Mouse (Mus musculus) limb, embryonic 10.5 days (tissue): ENCODE results near the gene Relch. TPM values are rescaled to one million over a fixed set of nuclear protein-coding genes. Genes with fewer than 3 reads are reported as not detected.
A peak's percentile ranks its signal among the peaks of the same experiment; 100 is the strongest.

Source experiments
- DNase-seq: peaks from one replicate; pipeline ENCODE4 v3.0.0-alpha.2; 2017; ENCODE audit warnings: low spot score
- H3K27ac ChIP-seq: fragments of 300-500 bp; sonication (generic); 2 replicates; pipeline ENCODE4 v1.5.1; 2016; ENCODE audit warnings: mild to moderate bottlenecking
- H3K27me3 ChIP-seq: fragments of 300-500 bp; sonication (generic); 2 replicates; pipeline ENCODE4 v1.6.1; 2016; ENCODE audit warnings: low read depth, mild to moderate bottlenecking; ENCODE audit not compliant: poor library complexity, severe bottlenecking
- H3K36me3 ChIP-seq: fragments of 300-500 bp; sonication (generic); 2 replicates; pipeline ENCODE4 v1.6.1; 2016; ENCODE audit warnings: mild to moderate bottlenecking, moderate library complexity
- H3K4me1 ChIP-seq: fragments of 300-500 bp; sonication (generic); 2 replicates; pipeline ENCODE4 v1.6.1; 2016
- H3K4me3 ChIP-seq: fragments of 300-500 bp; sonication (generic); 2 replicates; pipeline ENCODE4 v1.5.1; 2016; ENCODE audit warnings: mild to moderate bottlenecking, moderate library complexity
- H3K9me3 ChIP-seq: fragments of 300-500 bp; sonication (generic); replicated peaks from 2 replicates; pipeline ENCODE4 v1.6.1; 2016; ENCODE audit warnings: mild to moderate bottlenecking
- WGBS: fragments of 180-500 bp; shearing (Covaris S2); methylation state at CpG from one replicate; pipeline ENCODE4 v1.1.7; 2016; 5-methylcytosine and 5-hydroxymethylcytosine counted together
- polyA plus RNA-seq: library from polyadenylated mRNA; unstranded; fragments of >200 nt; fragmentation: Nextera tagmentation; extraction: Ambion mirVana; gene quantifications from 2 replicates; pipeline ENCODE4 v1.2.1, GENCODE M21; 2016

Relch gene
- polyA plus RNA-seq, 1 experiment from 2014 or later = 22.4 TPM

DNA sequence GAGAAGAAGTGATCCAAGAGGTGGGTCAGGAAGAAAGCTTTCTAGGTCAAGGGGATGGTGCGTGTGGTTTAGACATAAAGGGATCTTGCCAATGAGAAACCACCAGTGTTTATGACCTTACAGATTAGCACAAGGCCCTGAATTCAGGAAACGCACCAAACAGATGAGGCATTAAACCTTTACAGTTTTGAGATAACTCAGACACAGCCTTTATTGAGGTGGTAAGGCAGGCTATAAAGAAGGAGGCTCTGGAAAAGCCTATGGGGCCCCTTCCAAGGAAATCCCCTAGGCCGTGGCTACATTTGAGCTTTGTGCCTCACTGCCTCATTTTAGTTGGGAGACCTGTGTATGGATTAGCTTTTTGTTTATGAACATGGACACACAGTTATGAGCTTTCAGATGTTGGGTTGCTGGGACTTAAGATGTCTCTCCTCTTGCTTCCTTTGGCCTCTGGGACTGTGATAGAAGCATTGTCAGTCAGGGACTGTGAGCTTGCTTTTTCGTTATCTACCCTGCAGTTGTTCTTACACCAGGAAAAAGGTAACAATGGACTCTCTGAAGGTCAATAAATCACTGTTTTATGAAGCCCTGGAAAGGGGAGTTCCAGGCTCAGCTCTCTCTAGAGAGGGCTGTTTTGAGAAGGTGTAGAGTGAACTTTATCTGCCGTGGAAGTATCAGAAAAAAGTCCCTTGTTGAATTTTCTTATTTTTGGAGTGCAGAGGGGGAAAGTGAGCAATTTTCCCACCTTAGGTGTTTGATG is 120.8 kb downstream of the Relch start:
- no peak for DNase-seq
- Histone ChIP-seq H3K27me3 (peaks cover 38% of the 10 kb centered on the region), H3K9me3 (no peaks in the 10 kb centered on the region), H3K27ac (no peak overlapping the region), H3K36me3 (no peaks in the 10 kb centered on the region), H3K4me1 (peaks cover 33% of the 10 kb centered on the region), H3K4me3 (no peak overlapping the region)
- WGBS = 47% methylated on average over 5 of the region's 5 CpGs

DNA sequence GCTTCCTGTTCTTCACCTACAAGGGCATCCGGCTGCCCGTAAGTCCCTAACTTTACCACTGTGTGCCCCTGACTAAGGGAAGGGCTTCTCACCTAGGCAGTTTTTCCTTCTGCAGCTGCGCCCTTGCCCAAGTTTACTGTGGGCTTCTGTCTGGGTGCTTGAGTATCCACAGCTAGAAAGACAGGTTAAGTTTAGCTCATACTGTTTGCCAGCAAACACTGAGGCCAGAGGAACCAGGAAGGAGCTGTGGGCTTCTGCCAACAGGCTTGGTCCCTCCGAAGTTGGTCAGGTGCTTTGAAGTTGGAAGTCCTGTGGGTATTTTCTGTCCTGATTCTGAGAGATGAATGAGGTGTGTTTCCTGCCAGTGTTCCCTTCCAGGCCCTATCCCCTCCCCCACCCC is 121.5 kb downstream of the Relch start:
- H3K27ac ChIP-seq = no peak overlapping the region
- DNase-seq = no peak
- no peaks in the 10 kb centered on the region for H3K9me3 ChIP-seq
- peaks cover 31% of the 10 kb centered on the region for H3K4me1 ChIP-seq
- WGBS = 70% methylated on average over 4 of the region's 4 CpGs
- H3K4me3 ChIP-seq = no peak overlapping the region
- H3K36me3 ChIP-seq = no peaks in the 10 kb centered on the region
- H3K27me3 ChIP-seq = peaks cover 31% of the 10 kb centered on the region

DNA sequence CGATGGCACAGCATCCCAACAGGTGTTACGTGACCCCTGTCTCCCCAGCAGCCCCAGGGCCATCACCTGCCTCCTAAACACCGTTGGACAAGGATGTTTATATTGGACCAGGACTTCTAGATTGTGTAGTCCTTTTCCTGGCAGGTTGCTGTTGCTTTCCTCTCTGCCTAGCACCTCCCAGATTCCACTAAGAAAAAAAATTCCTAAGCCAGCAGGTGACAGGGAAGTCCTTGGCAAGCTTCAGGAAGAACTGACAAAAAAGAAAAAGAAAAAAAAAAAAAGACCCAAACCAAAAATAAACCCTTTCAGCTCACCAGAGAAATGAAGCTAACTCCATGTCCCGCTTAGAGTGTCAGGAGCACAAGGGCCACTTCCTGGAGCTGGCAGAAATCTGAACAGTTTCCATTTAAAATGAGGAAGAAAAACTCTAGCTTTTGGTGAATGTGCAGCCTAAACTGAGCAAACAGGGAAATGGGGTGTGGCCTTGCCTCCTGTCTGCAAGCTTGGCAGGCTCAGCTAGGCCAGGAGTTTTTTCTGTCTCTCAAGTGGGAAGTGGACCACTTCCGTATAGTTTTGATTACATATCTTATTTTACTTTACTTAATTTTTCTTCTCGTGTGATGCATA is 123.2 kb downstream of the Relch start:
- 77% methylated on average over 6 of the region's 6 CpGs for WGBS
- no peak for DNase-seq
- Histone ChIP-seq H3K4me1 (peaks cover 18% of the 10 kb centered on the region), H3K27me3 (peaks cover 14% of the 10 kb centered on the region), H3K27ac (no peak overlapping the region), H3K4me3 (no peak overlapping the region), H3K9me3 (no peaks in the 10 kb centered on the region), H3K36me3 (no peaks in the 10 kb centered on the region)

DNA sequence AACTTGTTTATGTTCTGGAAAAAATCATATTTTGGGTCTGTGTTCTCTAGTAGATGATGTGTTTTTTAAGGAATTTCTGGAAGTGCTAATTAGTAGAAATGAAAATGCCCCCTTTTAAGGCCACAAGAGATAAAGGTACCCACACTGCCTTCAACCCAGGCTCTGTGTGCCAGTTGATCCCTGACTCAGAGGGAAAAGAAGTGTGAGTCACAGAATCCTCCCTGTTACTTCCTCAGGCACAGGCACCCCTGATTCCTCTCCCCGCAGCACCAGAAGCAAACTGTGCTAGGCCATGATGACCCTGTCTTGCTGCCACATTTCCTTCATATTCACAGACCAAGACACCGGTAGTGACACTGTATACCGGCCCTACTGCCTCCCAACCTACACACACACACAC is 126.4 kb downstream of the Relch start:
- H3K4me1 ChIP-seq = peaks cover 9% of the 10 kb centered on the region
- H3K27ac ChIP-seq = no peak overlapping the region
- no peak overlapping the region for H3K4me3 ChIP-seq
- 93% methylated on average over 3 of the region's 3 CpGs for WGBS
- DNase-seq = no peak
- no peaks in the 10 kb centered on the region for H3K9me3 ChIP-seq
- H3K36me3 ChIP-seq = no peaks in the 10 kb centered on the region
- H3K27me3 ChIP-seq = no peaks in the 10 kb centered on the region

DNA sequence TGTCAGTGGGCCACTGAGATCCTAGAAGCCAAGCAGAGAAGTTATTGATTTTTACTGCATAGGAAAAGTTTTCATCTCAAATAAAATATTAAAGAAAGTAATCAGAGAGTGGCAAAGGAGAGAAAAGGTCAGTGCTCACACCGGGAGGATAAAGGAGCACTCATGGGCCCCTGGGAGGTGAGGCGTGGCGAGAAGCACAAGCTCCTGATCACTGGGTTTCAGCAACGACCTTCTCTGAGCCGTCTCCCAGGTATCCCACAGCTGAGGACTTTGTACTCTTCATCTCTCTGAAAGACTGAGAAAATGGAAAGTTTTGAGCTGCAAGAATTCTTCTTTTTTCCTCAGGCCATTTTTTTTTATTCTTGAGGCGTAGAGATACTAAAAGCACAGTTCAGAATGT is 131.0 kb downstream of the Relch start:
- H3K27ac ChIP-seq = no peak overlapping the region
- H3K27me3 ChIP-seq = no peaks in the 10 kb centered on the region
- 81% methylated on average over 6 of the region's 6 CpGs for WGBS
- DNase-seq = no peak
- no peaks in the 10 kb centered on the region for H3K36me3 ChIP-seq
- no peak overlapping the region for H3K4me3 ChIP-seq
- no peaks in the 10 kb centered on the region for H3K9me3 ChIP-seq
- H3K4me1 ChIP-seq = no peaks in the 10 kb centered on the region

DNA sequence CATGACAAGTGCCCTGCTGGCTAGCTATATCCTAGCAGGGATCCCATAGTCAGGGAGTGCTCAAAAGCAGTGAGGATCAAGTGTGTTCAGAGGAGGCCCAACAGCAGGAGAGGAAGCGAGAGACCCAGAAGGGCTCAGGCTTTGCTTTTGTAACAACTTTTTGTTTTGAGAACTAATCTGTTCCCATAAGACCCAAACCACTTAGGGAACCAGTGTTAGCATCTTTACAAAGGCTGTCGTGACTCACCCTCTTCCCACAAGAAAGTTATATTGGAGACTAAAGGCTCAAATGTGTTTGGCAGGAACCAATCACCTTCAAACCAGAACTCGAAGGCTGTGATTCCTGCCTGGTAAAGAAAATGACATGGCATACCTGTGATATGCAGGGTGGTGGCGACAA is 132.0 kb downstream of the Relch start:
- H3K4me1 ChIP-seq = no peaks in the 10 kb centered on the region
- H3K9me3 ChIP-seq = no peaks in the 10 kb centered on the region
- H3K27me3 ChIP-seq = no peaks in the 10 kb centered on the region
- WGBS = 91% methylated on average over 4 of the region's 4 CpGs
- no peak overlapping the region for H3K27ac ChIP-seq
- no peak for DNase-seq
- H3K36me3 ChIP-seq = no peaks in the 10 kb centered on the region
- H3K4me3 ChIP-seq = no peak overlapping the region

DNA sequence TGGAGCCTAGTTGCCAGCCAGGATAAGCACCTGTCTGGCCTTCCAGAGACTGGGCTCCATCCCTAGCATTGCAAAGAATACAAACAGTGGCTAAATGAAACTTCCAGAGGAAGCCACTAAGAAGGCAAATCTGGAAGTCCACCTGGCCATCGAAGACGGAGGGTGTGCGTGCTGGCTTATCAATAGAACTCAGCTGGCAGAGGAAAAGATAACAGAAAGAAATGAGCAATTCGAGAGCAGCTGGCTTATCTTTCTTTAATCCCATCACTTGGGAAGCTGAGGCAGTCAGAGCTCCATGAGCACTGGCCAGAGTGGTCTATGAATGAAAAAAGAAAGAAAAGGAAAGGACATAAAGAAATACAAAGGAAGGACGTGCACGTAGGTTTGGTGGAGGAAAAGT is 136.9 kb downstream of the Relch start:
- no peaks in the 10 kb centered on the region for H3K4me1 ChIP-seq
- no peaks in the 10 kb centered on the region for H3K9me3 ChIP-seq
- H3K27me3 ChIP-seq = no peaks in the 10 kb centered on the region
- H3K4me3 ChIP-seq = no peak overlapping the region
- 91% methylated on average over 6 of the region's 6 CpGs for WGBS
- H3K36me3 ChIP-seq = no peaks in the 10 kb centered on the region
- H3K27ac ChIP-seq = no peak overlapping the region
- DNase-seq = no peak

DNA sequence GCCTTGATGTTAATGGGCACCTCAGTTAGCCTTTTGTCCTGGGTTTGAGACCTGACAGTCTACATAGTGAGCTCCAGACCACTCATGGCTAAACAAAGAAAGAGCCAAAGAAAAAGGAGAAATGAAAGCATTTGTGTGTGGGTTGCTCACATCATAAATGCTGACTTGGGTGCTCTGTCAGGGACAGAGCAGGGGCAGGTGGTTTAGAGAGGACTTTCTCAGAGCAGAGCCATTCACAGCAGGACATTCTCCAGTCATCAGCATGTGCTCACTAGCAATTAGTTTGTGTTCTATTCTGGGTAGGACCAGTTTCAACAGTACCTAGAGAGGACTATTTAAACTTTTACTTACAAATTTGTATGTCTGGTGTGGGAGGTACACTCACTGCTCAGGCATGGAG is 137.6 kb downstream of the Relch start:
- H3K4me1 ChIP-seq = no peaks in the 10 kb centered on the region
- no peaks in the 10 kb centered on the region for H3K36me3 ChIP-seq
- H3K27ac ChIP-seq = no peak overlapping the region
- no peak overlapping the region for H3K4me3 ChIP-seq
- no peak for DNase-seq
- H3K9me3 ChIP-seq = no peaks in the 10 kb centered on the region
- H3K27me3 ChIP-seq = no peaks in the 10 kb centered on the region

DNA sequence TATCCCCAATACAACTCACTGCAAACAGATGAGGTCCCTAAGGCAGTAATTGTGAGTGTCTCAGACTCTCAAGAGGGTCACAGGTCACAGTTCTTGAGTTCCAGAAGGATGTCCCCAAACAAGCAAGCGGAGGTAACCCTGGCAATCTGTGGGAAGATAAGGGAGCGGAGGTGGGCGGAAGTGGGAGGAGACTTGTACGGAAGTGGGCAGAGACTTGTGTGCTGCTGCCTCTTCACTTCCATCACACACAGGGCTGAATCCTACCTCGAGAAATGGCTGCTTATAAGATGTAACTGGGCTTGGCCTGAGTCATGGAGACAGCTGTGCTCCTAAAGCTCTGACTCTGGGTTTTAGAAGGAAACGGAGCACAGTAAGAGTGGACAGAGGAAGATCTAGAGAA is 139.3 kb downstream of the Relch start:
- Histone ChIP-seq H3K9me3 (no peaks in the 10 kb centered on the region), H3K36me3 (no peaks in the 10 kb centered on the region), H3K4me1 (no peaks in the 10 kb centered on the region), H3K4me3 (no peak overlapping the region), H3K27me3 (no peaks in the 10 kb centered on the region), H3K27ac (no peak overlapping the region)
- WGBS = 78% methylated on average over 6 of the region's 6 CpGs
- peak; percentile 19 for DNase-seq

DNA sequence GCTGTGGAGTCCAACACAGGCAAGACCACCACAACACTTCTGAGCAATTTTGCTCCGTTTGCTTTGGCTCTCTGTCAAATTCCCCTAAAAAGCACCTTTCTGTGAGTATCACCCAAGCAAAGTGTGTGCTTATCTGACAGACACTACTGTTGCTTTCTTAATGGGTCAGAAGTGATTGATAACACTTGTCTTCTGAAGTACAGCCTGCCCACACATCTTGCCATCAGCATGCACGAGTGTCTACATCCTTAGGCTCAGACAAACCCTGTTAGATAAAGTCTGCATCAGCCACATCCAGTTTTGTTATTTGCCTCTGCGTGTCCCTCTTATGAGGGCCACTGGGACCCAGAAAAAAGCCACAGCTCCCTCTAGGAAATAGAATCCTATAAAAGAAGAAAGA is 140.6 kb downstream of the Relch start:
- no peak for DNase-seq
- no peak overlapping the region for H3K27ac ChIP-seq
- no peak overlapping the region for H3K4me3 ChIP-seq
- H3K4me1 ChIP-seq = no peaks in the 10 kb centered on the region
- no peaks in the 10 kb centered on the region for H3K27me3 ChIP-seq
- 82% methylated on average over 3 of the region's 3 CpGs for WGBS
- no peaks in the 10 kb centered on the region for H3K9me3 ChIP-seq
- no peaks in the 10 kb centered on the region for H3K36me3 ChIP-seq

Other genes with a start within 250 kb of the Relch start
- 9.0 and 12.5 TPM in 2 replicates for gene Pign, start 184 bp upstream of the Relch start, polyA plus RNA-seq
- gene Tnfrsf11a, start 116.9 kb downstream of the Relch start, polyA plus RNA-seq = 0.11 and 0.31 TPM in 2 replicates